Mouse (Mus musculus) cortical plate, adult 2 months (tissue): ENCODE data around the gene Pip5k1b.

Experiments
- CTCF ChIP-seq: fragments of 200-500 bp; IDR thresholded peaks from 2 replicates; pipeline ENCODE4 v1.5.1; 2011; ENCODE audit warnings: mild to moderate bottlenecking, control low read depth, low read length; ENCODE audit not compliant: insufficient read depth; ENCODE audit errors: extremely low read depth
- POLR2A ChIP-seq: fragments of 200-500 bp; IDR thresholded peaks from 2 replicates; pipeline ENCODE4 v1.6.1; 2011; ENCODE audit warnings: mild to moderate bottlenecking, low read length, control low read depth; ENCODE audit not compliant: insufficient read depth; ENCODE audit errors: extremely low read depth

GRCm38 (mm10) chr19:24468616-24469015 lies 87.1 kb downstream of the Pip5k1b start:
- no peak for TF ChIP-seq CTCF
- no peak for TF ChIP-seq POLR2A
